Mouse (Mus musculus): Measurements from ENCODE around the gene Gm2022.
"Not testable (repeated sequence)": the region's sequence is repeated elsewhere in the genome, so short reads cannot be mapped to it uniquely, and the experiment has no call there.

DNA sequence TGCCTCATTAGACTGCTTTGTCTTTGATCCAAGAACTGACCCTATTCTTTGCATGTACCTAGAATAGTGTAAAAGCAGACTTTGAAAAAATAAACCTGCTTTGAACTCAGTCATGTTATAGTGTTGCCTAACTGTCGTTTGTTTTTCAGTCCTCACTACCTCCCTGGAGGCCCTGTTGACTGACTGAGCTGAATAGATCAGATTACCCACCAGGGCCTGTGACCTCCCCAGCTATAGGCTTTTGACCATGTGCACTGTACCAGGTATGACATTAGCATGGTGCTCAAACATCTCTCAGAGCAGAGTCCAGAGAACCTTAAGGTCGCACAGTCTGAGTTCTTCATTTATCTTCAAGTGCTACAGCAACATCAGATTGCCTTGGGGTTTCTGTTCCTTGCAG, 44.5 kb upstream of the Gm2022 start:
- TF ChIP-seq CTCF (IDR thresholded peaks at IDR 0.05; ENCODE audit: borderline replicate concordance, insufficient read depth, low read length); POLR2A (IDR thresholded peaks at IDR 0.05; ENCODE audit: low read depth, low read length): not testable (repeated sequence)

Data from embryonic fibroblast, embryonic 13.5 days (primary cell).